Mouse (Mus musculus) forebrain, embryonic 15.5 days (tissue): ENCODE data around the gene Ptpn14. TPM values are rescaled to one million over a fixed set of nuclear protein-coding genes. Genes with fewer than 3 reads are reported as not detected.

ENCODE experiments used
- ATAC-seq: fragments of 200-750 bp; cut with Nextera tagmentation; replicated peaks from 2 replicates; pipeline ENCODE4 v1.8.0; 2017; ENCODE audit warnings: mild to moderate bottlenecking, moderate TSS enrichment, moderate library complexity
- H3K27ac ChIP-seq: fragments of 300-500 bp; sonication (generic); replicated peaks from 2 replicates; pipeline ENCODE4 v1.5.1; 2015; ENCODE audit warnings: mild to moderate bottlenecking, inconsistent platforms
- H3K27me3 ChIP-seq: fragments of 300-500 bp; sonication (generic); 2 replicates; pipeline ENCODE4 v1.6.1; 2015; ENCODE audit warnings: inconsistent platforms
- H3K36me3 ChIP-seq: fragments of 300-500 bp; sonication (generic); 2 replicates; pipeline ENCODE4 v1.6.1; 2015; ENCODE audit warnings: mild to moderate bottlenecking, inconsistent platforms
- H3K4me1 ChIP-seq: fragments of 300-500 bp; sonication (generic); 2 replicates; pipeline ENCODE4 v1.6.1; 2015; ENCODE audit warnings: inconsistent platforms
- H3K4me2 ChIP-seq: fragments of 300-500 bp; sonication (generic); replicated peaks from 2 replicates; pipeline ENCODE4 v1.6.1; 2015; ENCODE audit warnings: mild to moderate bottlenecking, inconsistent platforms
- H3K4me3 ChIP-seq: fragments of 300-500 bp; sonication (generic); 2 replicates; pipeline ENCODE4 v1.5.1; 2015; ENCODE audit warnings: mild to moderate bottlenecking, inconsistent platforms
- H3K9ac ChIP-seq: fragments of 300-500 bp; sonication (generic); replicated peaks from 2 replicates; pipeline ENCODE4 v1.6.1; 2015; ENCODE audit warnings: mild to moderate bottlenecking, inconsistent platforms
- H3K9me3 ChIP-seq: fragments of 300-500 bp; sonication (generic); 2 replicates; pipeline ENCODE4 v1.6.1; 2016; ENCODE audit warnings: inconsistent platforms
- WGBS: fragments of 180-500 bp; shearing (Covaris S2); methylation state at CpG from one replicate; pipeline ENCODE4 v1.1.7; 2015; ENCODE audit warnings: mixed read lengths; 5-methylcytosine and 5-hydroxymethylcytosine counted together
- polyA plus RNA-seq: library from polyadenylated mRNA; unstranded; fragments of >200 nt; fragmentation: Nextera tagmentation; extraction: Ambion mirVana; gene quantifications from 2 replicates; pipeline ENCODE4 v1.2.1, GENCODE M21; 2015

Ptpn14 gene
- polyA plus RNA-seq, 1 experiment from 2014 or later, result 0.64 TPM

- Histone ChIP-seq H3K9ac (no peak overlapping the region), H3K4me3 (no peak overlapping the region), H3K4me1 (no peaks in the 10 kb centered on the region), H3K9me3 (no peaks in the 10 kb centered on the region), H3K4me2 (no peak overlapping the region), H3K27me3 (no peaks in the 10 kb centered on the region), H3K36me3 (0 out of 2 replicates have a peak, but pooled peaks cover 5% of the 10 kb centered on the region), H3K27ac (no peak overlapping the region)
- no peak for ATAC-seq
- WGBS, result 95% methylated on average over 6 of the region's 6 CpGs
Observed at GRCm38 (mm10) chr1:189899526-189899925, 171.5 kb downstream of the Ptpn14 start.

GRCm38 (mm10) chr1:189902413-189902812 is 174.3 kb downstream of the Ptpn14 start:
- no peak for ATAC-seq

GRCm38 (mm10) chr1:189903169-189903568 is 175.1 kb downstream of the Ptpn14 start:
- Histone ChIP-seq H3K9me3 (no peaks in the 10 kb centered on the region), H3K9ac (no peak overlapping the region), H3K27me3 (no peaks in the 10 kb centered on the region), H3K36me3 (no peaks in the 10 kb centered on the region), H3K4me1 (no peaks in the 10 kb centered on the region), H3K4me2 (no peak overlapping the region), H3K27ac (no peak overlapping the region), H3K4me3 (no peak overlapping the region)
- 75% methylated on average over 11 of the region's 11 CpGs for WGBS
- no peak for ATAC-seq

More at GRCm38 (mm10) chr1:189902413-189902812, 174.3 kb downstream of the Ptpn14 start:
- H3K36me3 ChIP-seq, result no peaks in the 10 kb centered on the region
- no peaks in the 10 kb centered on the region for H3K9me3 ChIP-seq
- no peak overlapping the region for H3K4me2 ChIP-seq
- no peaks in the 10 kb centered on the region for H3K27me3 ChIP-seq
- H3K4me1 ChIP-seq, result no peaks in the 10 kb centered on the region
- WGBS, result 84% methylated on average over 9 of the region's 9 CpGs
- no peak overlapping the region for H3K27ac ChIP-seq
- no peak overlapping the region for H3K4me3 ChIP-seq
- H3K9ac ChIP-seq, result no peak overlapping the region

GRCm38 (mm10) chr1:189910685-189911345 is 182.7 kb downstream of the Ptpn14 start:
- no peak overlapping the region for H3K27ac ChIP-seq
- H3K4me2 ChIP-seq, result no peak overlapping the region
- H3K4me1 ChIP-seq, result peaks cover 7% of the 10 kb centered on the region
- WGBS, result 69% methylated on average over 13 of the region's 13 CpGs
- ATAC-seq, result no peak
- no peaks in the 10 kb centered on the region for H3K9me3 ChIP-seq
- H3K4me3 ChIP-seq, result no peak overlapping the region
- no peak overlapping the region for H3K9ac ChIP-seq
- H3K27me3 ChIP-seq, result no peaks in the 10 kb centered on the region
- no peaks in the 10 kb centered on the region for H3K36me3 ChIP-seq

GRCm38 (mm10) chr1:189913093-189913760 is 185.2 kb downstream of the Ptpn14 start:
- H3K9me3 ChIP-seq, result no peaks in the 10 kb centered on the region
- no peak overlapping the region for H3K4me3 ChIP-seq
- no peak overlapping the region for H3K4me2 ChIP-seq
- H3K27ac ChIP-seq, result no peak overlapping the region
- H3K27me3 ChIP-seq, result no peaks in the 10 kb centered on the region
- peaks cover 7% of the 10 kb centered on the region for H3K4me1 ChIP-seq
- ATAC-seq, result no peak
- 88% methylated on average over 21 of the region's 21 CpGs for WGBS
- no peaks in the 10 kb centered on the region for H3K36me3 ChIP-seq
- no peak overlapping the region for H3K9ac ChIP-seq

- no peak for ATAC-seq
- WGBS, result 33% methylated on average over 10 of the region's 10 CpGs
- peaks cover 15% of the 10 kb centered on the region for H3K4me1 ChIP-seq
- no peak overlapping the region for H3K9ac ChIP-seq
- no peaks in the 10 kb centered on the region for H3K27me3 ChIP-seq
- no peaks in the 10 kb centered on the region for H3K9me3 ChIP-seq
- no peak overlapping the region for H3K27ac ChIP-seq
- no peak overlapping the region for H3K4me3 ChIP-seq
- H3K36me3 ChIP-seq, result no peaks in the 10 kb centered on the region
- H3K4me2 ChIP-seq, result no peak overlapping the region
Observed at GRCm38 (mm10) chr1:189916422-189917125, 188.5 kb downstream of the Ptpn14 start.

GRCm38 (mm10) chr1:189917126-189917500 is 189.0 kb downstream of the Ptpn14 start:
- no peaks in the 10 kb centered on the region for H3K27me3 ChIP-seq
- WGBS, result 43% methylated on average over 4 of the region's 4 CpGs

GRCm38 (mm10) chr1:189919756-189920155 is 191.7 kb downstream of the Ptpn14 start:
- Histone ChIP-seq H3K4me2 (no peak overlapping the region), H3K36me3 (no peaks in the 10 kb centered on the region), H3K4me1 (peaks cover 25% of the 10 kb centered on the region), H3K27me3 (no peaks in the 10 kb centered on the region), H3K27ac (no peak overlapping the region), H3K9me3 (no peaks in the 10 kb centered on the region), H3K4me3 (no peak overlapping the region), H3K9ac (no peak overlapping the region)
- 78% methylated on average over 3 of the region's 3 CpGs for WGBS
- ATAC-seq, result no peak

More at GRCm38 (mm10) chr1:189917126-189917500, 189.0 kb downstream of the Ptpn14 start:
- H3K27ac ChIP-seq, result no peak overlapping the region
- H3K4me2 ChIP-seq, result no peak overlapping the region
- no peaks in the 10 kb centered on the region for H3K36me3 ChIP-seq
- no peak overlapping the region for H3K9ac ChIP-seq
- peaks cover 18% of the 10 kb centered on the region for H3K4me1 ChIP-seq
- H3K9me3 ChIP-seq, result no peaks in the 10 kb centered on the region
- no peak overlapping the region for H3K4me3 ChIP-seq
- no peak for ATAC-seq

- Histone ChIP-seq H3K4me1 (peaks cover 25% of the 10 kb centered on the region), H3K27ac (no peak overlapping the region), H3K4me3 (peak overlapping the region; percentile 72), H3K36me3 (no peaks in the 10 kb centered on the region), H3K27me3 (no peaks in the 10 kb centered on the region), H3K4me2 (peak overlapping the region; percentile 92), H3K9ac (peak overlapping the region; percentile 73), H3K9me3 (no peaks in the 10 kb centered on the region)
- peak; percentile 36; the same call in 1 of the 2 replicates for ATAC-seq
- 52% methylated on average over 28 of the region's 28 CpGs for WGBS
Observed at GRCm38 (mm10) chr1:189920701-189921567, 192.9 kb downstream of the Ptpn14 start.

- Histone ChIP-seq H3K9ac (peak overlapping the region; percentile 73), H3K9me3 (no peaks in the 10 kb centered on the region), H3K4me3 (peak overlapping the region; percentile 72), H3K4me2 (peak overlapping the region; percentile 92), H3K36me3 (no peaks in the 10 kb centered on the region), H3K4me1 (peaks cover 25% of the 10 kb centered on the region), H3K27ac (no peak overlapping the region), H3K27me3 (no peaks in the 10 kb centered on the region)
- WGBS, result 11% methylated on average over 4 of the region's 4 CpGs
- peak; percentile 42 for ATAC-seq
Observed at GRCm38 (mm10) chr1:189921568-189921817, 193.4 kb downstream of the Ptpn14 start.

GRCm38 (mm10) chr1:189921818-189922592 is 193.9 kb downstream of the Ptpn14 start, which contains the start of gene Smyd2:
TSS of gene Smyd2 (minus strand) at chr1:189922363.
- ATAC-seq, result peak; percentile 90
- Histone ChIP-seq H3K27me3 (no peaks in the 10 kb centered on the region), H3K9me3 (no peaks in the 10 kb centered on the region), H3K4me1 (peaks cover 25% of the 10 kb centered on the region), H3K4me2 (peak within 1 kb of the TSS; percentile 92), H3K4me3 (peak within 1 kb of the TSS; percentile 72), H3K9ac (peak within 1 kb of the TSS; percentile 73), H3K27ac (peak within 1 kb of the TSS; percentile 41), H3K36me3 (no peaks in the 10 kb centered on the region)
- WGBS, result under 1% methylated on average over 70 of the region's 90 CpGs
